Mouse (Mus musculus) kidney, adult 2 months (tissue): ENCODE data around the gene Espl1. TPM values are rescaled to one million over a fixed set of nuclear protein-coding genes. Genes with fewer than 3 reads are reported as not detected.

Experiments
- DNase-seq: peaks from one replicate; pipeline ENCODE4 v3.0.0; 2021
- H3K27ac ChIP-seq: fragments of 200-500 bp; 2 replicates; pipeline ENCODE4 v1.5.1; 2012; ENCODE audit warnings: low read depth, low read length, control low read depth, inconsistent platforms; ENCODE audit not compliant: insufficient read depth
- H3K27me3 ChIP-seq: fragments of 200-500 bp; replicated peaks from 2 replicates; pipeline ENCODE4 v1.6.1; 2012; ENCODE audit warnings: mild to moderate bottlenecking, moderate library complexity, low read length, inconsistent platforms; ENCODE audit not compliant: control insufficient read depth, insufficient read depth
- H3K36me3 ChIP-seq: fragments of 200-500 bp; 2 replicates; pipeline ENCODE4 v1.6.1; 2012; ENCODE audit warnings: mild to moderate bottlenecking, moderate library complexity, low read length, inconsistent platforms; ENCODE audit not compliant: control insufficient read depth, insufficient read depth
- H3K4me1 ChIP-seq: fragments of 200-500 bp; 2 replicates; pipeline ENCODE4 v1.6.1; 2011; ENCODE audit warnings: low read length; ENCODE audit not compliant: control insufficient read depth, insufficient read depth
- H3K4me3 ChIP-seq: fragments of 200-500 bp; 2 replicates; pipeline ENCODE4 v1.5.1; 2011; ENCODE audit warnings: mild to moderate bottlenecking, low read depth, low read length, control low read depth; ENCODE audit not compliant: insufficient read depth
- CTCF ChIP-seq: fragments of 200-500 bp; conservative IDR thresholded peaks from 2 replicates; pipeline ENCODE4 v1.5.1; 2011; ENCODE audit warnings: low read depth, mild to moderate bottlenecking, control low read depth, low read length, moderate library complexity, mixed read lengths; ENCODE audit not compliant: insufficient read depth, insufficient read length
- POLR2A ChIP-seq: fragments of 200-500 bp; IDR thresholded peaks from one replicate; pipeline ENCODE4 v1.6.1; 2011; ENCODE audit warnings: low read depth, low read length, control low read depth
- WGBS: fragments of 180-500 bp; shearing (Covaris S2); methylation state at CpG from one replicate; pipeline ENCODE4 v1.1.7; 2018; 5-methylcytosine and 5-hydroxymethylcytosine counted together
- polyA plus RNA-seq: library from polyadenylated mRNA; depleted of rRNA; stranded (reverse); fragments of >200 nt; gene quantifications from 2 replicates; pipeline ENCODE4 v1.2.3, GENCODE M21; 2012

Espl1 gene
- polyA plus RNA-seq, 1 experiment: 0.53 TPM

DNA sequence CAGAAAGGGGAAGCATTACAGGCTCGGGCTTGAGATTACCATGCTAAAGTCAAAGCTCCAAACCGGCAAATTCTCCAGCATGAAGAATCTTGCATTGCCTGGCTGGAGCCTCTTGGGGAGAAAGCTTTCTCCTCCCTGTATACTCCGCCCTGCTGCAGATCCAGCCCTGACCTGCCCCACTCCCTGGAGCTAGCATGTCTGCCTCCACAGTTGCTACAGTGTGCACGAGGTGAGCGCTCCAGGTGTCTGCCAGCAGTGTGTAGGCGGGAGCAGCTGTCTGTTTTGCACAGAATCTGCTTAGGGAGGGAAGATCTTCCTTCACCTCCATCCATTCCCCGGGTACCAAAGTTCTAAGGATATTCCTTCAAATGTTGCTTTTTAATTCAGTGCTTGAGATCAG is 33.5 kb upstream of the Espl1 start:
- DNase-seq: no peak
- no peaks in the 10 kb centered on the region for H3K36me3 ChIP-seq
- H3K27ac ChIP-seq: no peak overlapping the region
- H3K4me3 ChIP-seq: no peak overlapping the region
- TF ChIP-seq POLR2A (no peak), CTCF (no peak)
- WGBS: 39% methylated on average over 7 of the region's 7 CpGs
- peaks cover 5% of the 10 kb centered on the region; the same call in 1 of the 2 replicates for H3K4me1 ChIP-seq
- H3K27me3 ChIP-seq: no peaks in the 10 kb centered on the region

DNA sequence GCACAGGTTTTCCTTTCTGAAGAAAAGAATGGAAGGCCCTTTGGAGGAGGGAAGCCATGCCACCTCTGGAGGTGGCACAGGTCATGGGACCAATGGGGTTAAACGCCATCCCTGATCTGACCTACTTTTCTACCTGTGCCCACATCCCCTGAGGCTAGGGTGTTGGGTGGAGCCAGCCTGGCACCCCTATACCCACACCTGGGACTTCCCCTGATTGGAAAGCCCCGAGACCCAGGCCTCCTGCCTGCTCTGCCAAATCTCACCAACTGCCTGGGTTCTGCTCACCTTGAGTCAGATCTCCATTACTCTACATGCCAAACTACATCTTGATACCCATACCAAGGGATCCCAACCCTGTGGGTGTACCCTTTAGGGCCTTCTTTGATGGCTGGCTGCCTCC is 33.0 kb upstream of the Espl1 start:
- H3K4me3 ChIP-seq: no peak overlapping the region
- DNase-seq: no peak
- H3K27ac ChIP-seq: no peak overlapping the region
- WGBS: 72% methylated on average over 2 of the region's 2 CpGs
- no peaks in the 10 kb centered on the region for H3K36me3 ChIP-seq
- TF ChIP-seq CTCF: no peak
- no peak for TF ChIP-seq POLR2A
- no peaks in the 10 kb centered on the region for H3K27me3 ChIP-seq
- peaks cover under 1% of the 10 kb centered on the region; the same call in 1 of the 2 replicates for H3K4me1 ChIP-seq

DNA sequence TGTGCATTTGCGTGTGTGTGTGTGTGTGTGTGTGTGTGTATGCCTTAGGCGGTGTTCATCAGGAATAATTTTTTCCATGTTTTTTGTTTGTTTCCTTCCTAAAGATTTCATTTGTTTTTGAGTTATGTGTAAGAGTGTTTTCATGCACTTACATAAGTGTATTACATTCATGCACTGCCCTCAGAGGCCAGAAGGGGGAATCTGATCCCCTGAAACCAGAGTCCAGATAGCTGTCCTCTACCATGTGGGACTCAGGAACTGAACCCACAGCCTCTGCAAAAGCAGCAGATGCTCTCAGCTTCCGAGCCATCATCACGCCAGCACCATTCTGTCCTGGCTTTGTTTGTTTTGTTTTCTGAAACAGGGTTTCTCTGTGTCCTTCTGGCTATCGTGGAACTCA is 30.5 kb upstream of the Espl1 start:
- H3K27me3 ChIP-seq: no peaks in the 10 kb centered on the region
- no peak for DNase-seq
- TF ChIP-seq CTCF: peak; percentile 38; the same call in 1 of the 2 replicates
- TF ChIP-seq POLR2A: no peak
- no peaks in the 10 kb centered on the region for H3K36me3 ChIP-seq
- 90% methylated on average over 5 of the region's 5 CpGs for WGBS
- H3K4me3 ChIP-seq: no peak overlapping the region
- H3K4me1 ChIP-seq: no peaks in the 10 kb centered on the region
- H3K27ac ChIP-seq: no peak overlapping the region

DNA sequence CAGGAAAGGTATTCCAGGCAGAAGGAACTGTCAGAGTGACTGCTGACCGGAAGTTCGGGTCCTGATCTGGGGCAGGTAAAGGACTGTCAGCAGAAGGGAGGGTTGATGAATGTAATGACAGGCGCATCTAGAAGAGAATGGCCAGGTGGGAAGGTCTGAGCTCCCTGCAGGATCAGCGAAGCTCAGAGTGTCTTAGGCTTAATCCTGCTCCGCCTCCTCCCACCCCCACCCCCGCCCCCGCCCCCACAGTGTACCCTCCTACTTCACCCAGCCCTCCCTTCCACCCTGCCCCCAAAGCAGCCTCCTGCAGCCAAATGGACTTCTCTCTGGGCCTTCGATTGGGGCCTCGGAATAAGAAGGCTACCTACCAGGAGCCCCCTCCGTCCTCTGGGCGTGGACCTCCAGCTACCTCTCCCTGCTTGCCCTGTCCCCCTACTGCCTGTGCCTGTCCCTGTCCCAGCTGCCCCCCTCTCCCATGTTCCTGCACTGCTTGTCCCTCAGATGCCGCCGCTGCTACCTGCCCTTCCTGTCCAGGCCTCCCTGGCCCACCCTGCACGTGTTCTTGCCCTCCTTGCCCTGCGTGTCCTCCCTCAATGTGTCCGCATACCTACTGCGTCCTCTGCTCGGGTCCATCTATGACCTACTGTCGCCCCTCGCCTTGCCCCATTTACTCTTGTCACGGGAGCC is 25.6 kb upstream of the Espl1 start, which contains the start of gene Gm9918:
Gene Gm9918 (plus strand): TSS at position 290 of the 687 bp plus-strand sequence.
- WGBS: 31% methylated on average over 21 of the region's 21 CpGs
- Histone ChIP-seq H3K36me3 (no peaks in the 10 kb centered on the region), H3K27ac (no peak within 1 kb of the TSS), H3K4me1 (no peaks in the 10 kb centered on the region), H3K4me3 (no peak within 1 kb of the TSS), H3K27me3 (no peaks in the 10 kb centered on the region)
- DNase-seq: no peak
- no peak for TF ChIP-seq POLR2A
- no peak for TF ChIP-seq CTCF

DNA sequence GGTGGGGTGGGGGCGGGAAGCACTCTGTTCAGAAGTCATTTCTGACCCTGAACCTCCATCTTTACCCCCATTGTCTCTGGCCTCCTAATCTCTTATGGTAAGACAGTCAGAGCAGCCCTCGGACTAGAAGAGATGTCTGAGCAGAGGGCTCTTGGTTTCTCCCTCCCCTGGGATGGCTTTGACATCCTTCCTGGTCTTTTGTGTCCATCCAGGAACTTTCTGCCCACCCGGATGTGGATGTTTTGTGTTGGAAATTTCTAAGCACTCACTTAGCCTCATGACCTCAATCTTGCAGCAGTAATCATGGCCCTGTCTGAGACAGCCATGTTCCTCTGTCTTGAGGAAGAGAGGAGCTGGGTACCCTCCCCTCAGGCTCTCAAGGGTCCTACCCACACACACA is 24.6 kb upstream of the Espl1 start:
- H3K27ac ChIP-seq: no peak overlapping the region
- no peaks in the 10 kb centered on the region for H3K4me1 ChIP-seq
- no peaks in the 10 kb centered on the region for H3K36me3 ChIP-seq
- 44% methylated on average over 3 of the region's 3 CpGs for WGBS
- no peak overlapping the region for H3K4me3 ChIP-seq
- TF ChIP-seq CTCF (no peak), POLR2A (no peak)
- DNase-seq: peak; percentile 44
- no peaks in the 10 kb centered on the region for H3K27me3 ChIP-seq

DNA sequence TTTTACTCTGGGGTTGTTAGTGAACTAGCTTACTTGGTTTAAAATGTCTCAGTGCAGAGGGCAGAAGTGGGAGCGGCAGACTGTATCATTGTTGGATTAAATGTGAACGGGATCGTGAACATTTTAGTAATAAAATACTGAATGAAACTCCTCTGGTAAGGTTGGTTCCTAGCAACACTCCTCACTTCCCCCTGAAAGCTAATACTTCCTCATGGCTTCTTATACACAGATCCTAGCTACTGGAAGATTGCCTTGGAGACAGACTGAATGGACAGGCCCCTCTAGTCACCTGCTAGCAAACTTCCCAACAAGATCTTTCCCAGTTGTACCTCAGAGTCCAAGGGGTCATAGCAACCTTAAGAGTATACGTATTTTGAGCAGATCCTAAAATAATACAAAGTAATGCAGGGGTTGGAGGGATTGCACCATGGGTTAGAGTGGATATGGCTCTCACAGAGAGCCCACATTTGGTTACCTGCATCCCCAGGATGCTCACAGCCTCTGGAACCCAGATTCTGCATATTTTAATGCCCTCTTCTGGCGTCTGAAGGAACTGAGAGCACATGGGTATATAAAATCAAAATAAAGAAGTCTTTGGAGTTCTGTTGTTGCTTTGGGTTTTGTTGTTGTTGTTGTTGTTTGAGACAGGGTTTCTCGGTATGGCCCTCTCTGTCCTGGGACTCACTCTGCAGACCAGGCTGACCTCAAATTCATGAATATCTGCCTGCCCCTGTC is 21.9 kb upstream of the Espl1 start:
- no peaks in the 10 kb centered on the region for H3K4me1 ChIP-seq
- H3K36me3 ChIP-seq: no peaks in the 10 kb centered on the region
- H3K4me3 ChIP-seq: no peak overlapping the region
- 67% methylated on average over 6 of the region's 6 CpGs for WGBS
- no peak for DNase-seq
- H3K27me3 ChIP-seq: no peaks in the 10 kb centered on the region
- no peak overlapping the region for H3K27ac ChIP-seq
- TF ChIP-seq POLR2A: no peak
- TF ChIP-seq CTCF: no peak

DNA sequence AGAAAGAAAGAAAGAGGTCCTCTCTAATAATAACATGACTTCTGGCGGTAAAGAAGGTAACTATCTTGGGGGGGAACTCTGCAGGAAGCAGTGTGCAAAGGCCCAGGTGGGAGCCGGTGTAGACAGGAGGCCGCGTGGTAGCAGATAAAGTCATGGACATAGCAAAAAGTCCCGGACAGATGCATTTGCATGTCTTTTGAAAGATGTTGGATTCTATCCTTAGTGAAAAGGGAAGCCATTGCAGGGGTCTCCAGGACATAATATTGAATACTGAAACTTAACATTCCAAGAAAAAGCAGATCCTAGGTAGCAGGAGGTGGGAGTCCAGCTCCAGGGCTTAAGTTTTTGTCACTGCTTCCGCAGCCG is 17.4 kb upstream of the Espl1 start:
- Histone ChIP-seq H3K36me3 (no peaks in the 10 kb centered on the region; the same call in 1 of the 2 replicates), H3K27ac (peak overlapping the region; percentile 76), H3K4me3 (peak overlapping the region; percentile 87), H3K4me1 (peaks cover 3% of the 10 kb centered on the region; the same call in 1 of the 2 replicates), H3K27me3 (no peaks in the 10 kb centered on the region)
- TF ChIP-seq POLR2A: no peak
- TF ChIP-seq CTCF: no peak
- 43% methylated on average over 7 of the region's 7 CpGs for WGBS
- DNase-seq: no peak
